Mouse (Mus musculus) CH12.LX (cell line): Measurements from ENCODE around the gene Adam30. TPM values are rescaled to one million over a fixed set of nuclear protein-coding genes. Genes with fewer than 3 reads are reported as not detected.
"Not testable (repeated sequence)": the region's sequence is repeated elsewhere in the genome, so short reads cannot be mapped to it uniquely, and the experiment has no call there.

Experiments
- DNase-seq: peaks from one replicate; pipeline ENCODE4 v3.0.0-alpha.2; 2013; ENCODE audit errors: extremely low read depth
- H3K27ac ChIP-seq: 2 replicates; pipeline ENCODE4 v1.5.1; 2012; ENCODE audit warnings: low read depth, mild to moderate bottlenecking, control low read depth, moderate library complexity; ENCODE audit not compliant: insufficient read depth
- H3K27me3 ChIP-seq: replicated peaks from 2 replicates; pipeline ENCODE3; 2012; ENCODE audit warnings: inconsistent platforms
- H3K36me3 ChIP-seq, 2 experiments: replicated peaks in 1 of 2; 2 replicates each; pipeline versions ENCODE3 to v1.6.1; 2012; ENCODE audit warnings: inconsistent platforms in 1 of 2, low read length in 1 of 2, mild to moderate bottlenecking in 1 of 2, mixed read lengths in 1 of 2, moderate library complexity in 1 of 2; ENCODE audit not compliant: control insufficient read depth in 1 of 2, insufficient read depth in 1 of 2
- H3K4me1 ChIP-seq, 2 experiments: 2 replicates each; pipeline ENCODE4 v1.6.1; 2012; ENCODE audit warnings: inconsistent platforms in 1 of 2, moderate library complexity in 1 of 2; ENCODE audit not compliant: insufficient read depth in 2 of 2, control insufficient read depth in 1 of 2
- H3K4me2 ChIP-seq: 2 replicates; pipeline ENCODE4 v1.6.1; 2012; ENCODE audit warnings: low read depth, mild to moderate bottlenecking, control low read depth; ENCODE audit not compliant: poor library complexity, insufficient read depth, severe bottlenecking
- H3K4me3 ChIP-seq, 3 experiments: fragments of 150-350 bp in 1 of 3; sonication (generic) in 1 of 3; replicated peaks in 1 of 3; 2 replicates each; pipeline versions ENCODE3 to v1.5.1; 2011 to 2012; ENCODE audit warnings: low read depth in 2 of 3, low read length in 2 of 3, mild to moderate bottlenecking in 2 of 3, moderate library complexity in 2 of 3, control low read depth in 1 of 3, improper control_type of control experiment in 1 of 3, inconsistent platforms in 1 of 3, mixed read lengths in 1 of 3; ENCODE audit not compliant: poor library complexity in 1 of 3
- H3K79me2 ChIP-seq: replicated peaks from 2 replicates; pipeline ENCODE4 v1.6.1; 2012; ENCODE audit warnings: mild to moderate bottlenecking, moderate library complexity; ENCODE audit not compliant: control insufficient read depth, poor library complexity, insufficient read depth, severe bottlenecking; ENCODE audit errors: extremely low read depth
- H3K9ac ChIP-seq: 2 replicates; pipeline ENCODE4 v1.6.1; 2012; ENCODE audit warnings: low read depth, mild to moderate bottlenecking, control low read depth, moderate library complexity; ENCODE audit not compliant: insufficient read depth
- H3K9me3 ChIP-seq: replicated peaks from 2 replicates; pipeline ENCODE3; 2012; ENCODE audit warnings: low read length, inconsistent platforms, mixed read lengths
- CTCF ChIP-seq, 2 experiments: IDR thresholded peaks in 1 of 2; conservative IDR thresholded peaks in 1 of 2; 2 replicates each; pipeline ENCODE4 v1.5.1; 2011 to 2012; ENCODE audit warnings: low read depth in 2 of 2, low read length in 2 of 2, improper control_type of control experiment in 1 of 2, inconsistent platforms in 1 of 2, mild to moderate bottlenecking in 1 of 2, moderate library complexity in 1 of 2
- E2F4 ChIP-seq: IDR thresholded peaks from 2 replicates; pipeline ENCODE4 v1.6.1; 2011; ENCODE audit warnings: low read depth, low read length, improper control_type of control experiment; ENCODE audit not compliant: insufficient replicate concordance
- ELF1 ChIP-seq: IDR thresholded peaks from 2 replicates; pipeline ENCODE4 v1.6.1; 2014; ENCODE audit warnings: low read depth, mild to moderate bottlenecking, inconsistent platforms, low read length, improper control_type of control experiment
- ETS1 ChIP-seq: conservative IDR thresholded peaks from 2 replicates; pipeline ENCODE4 v1.6.1; 2012; ENCODE audit warnings: low read depth, mild to moderate bottlenecking, inconsistent platforms, low read length, improper control_type of control experiment, moderate library complexity
- GABPA ChIP-seq: IDR thresholded peaks from 2 replicates; pipeline ENCODE4 v1.6.1; 2012; ENCODE audit warnings: low read depth, low read length, improper control_type of control experiment, inconsistent platforms; ENCODE audit not compliant: insufficient replicate concordance
- JUN ChIP-seq: IDR thresholded peaks from 2 replicates; pipeline ENCODE4 v1.6.1; 2011; ENCODE audit warnings: low read depth, mild to moderate bottlenecking, low read length, improper control_type of control experiment, moderate library complexity; ENCODE audit not compliant: insufficient read depth
- MAFK ChIP-seq: IDR thresholded peaks from 2 replicates; pipeline ENCODE4 v1.6.1; 2011; ENCODE audit warnings: low read length, improper control_type of control experiment; ENCODE audit not compliant: insufficient replicate concordance
- MXI1 ChIP-seq: IDR thresholded peaks from 2 replicates; pipeline ENCODE4 v1.6.1; 2011; ENCODE audit warnings: mild to moderate bottlenecking, low read depth, low read length, improper control_type of control experiment
- NELFE ChIP-seq: IDR thresholded peaks from 2 replicates; pipeline ENCODE4 v1.6.1; 2011; ENCODE audit warnings: low read depth, low read length, improper control_type of control experiment
- RAD21 ChIP-seq: IDR thresholded peaks from 2 replicates; pipeline ENCODE4 v1.6.1; 2011; ENCODE audit warnings: low read depth, mild to moderate bottlenecking, low read length, improper control_type of control experiment, moderate library complexity
- SIN3A ChIP-seq: IDR thresholded peaks from 2 replicates; pipeline ENCODE4 v1.6.1; 2012; ENCODE audit warnings: low read length, improper control_type of control experiment, inconsistent platforms
- UBTF ChIP-seq: IDR thresholded peaks from 2 replicates; pipeline ENCODE4 v1.6.1; 2012; ENCODE audit warnings: low read depth, mild to moderate bottlenecking, inconsistent platforms, low read length, improper control_type of control experiment, moderate library complexity
- USF2 ChIP-seq: conservative IDR thresholded peaks from 2 replicates; pipeline ENCODE4 v1.6.1; 2011; ENCODE audit warnings: low read depth, low read length, improper control_type of control experiment
- ZC3H11A ChIP-seq: IDR thresholded peaks from 2 replicates; pipeline ENCODE4 v1.6.1; 2012; ENCODE audit warnings: low read depth, mild to moderate bottlenecking, inconsistent platforms, low read length, improper control_type of control experiment
- ZKSCAN1 ChIP-seq: IDR thresholded peaks from 2 replicates; pipeline ENCODE4 v1.6.1; 2012; ENCODE audit warnings: low read depth, inconsistent platforms, low read length, improper control_type of control experiment, borderline replicate concordance
- ZMIZ1 ChIP-seq: IDR thresholded peaks from 2 replicates; pipeline ENCODE4 v1.6.1; 2012; ENCODE audit warnings: low read depth, mild to moderate bottlenecking, inconsistent platforms, low read length, improper control_type of control experiment
- ZNF384 ChIP-seq: IDR thresholded peaks from 2 replicates; pipeline ENCODE4 v1.6.1; 2012; ENCODE audit warnings: low read depth, low read length, improper control_type of control experiment, inconsistent platforms
- dilution Hi-C: fragments of 300-500 bp; cut with MboI; formaldehyde crosslinking; loops from 2 replicates; pipeline ENCODE4 v1.14.3; 2020; ENCODE audit warnings: low sequenced_read_pairs; ENCODE audit not compliant: extremely low pct_unique_long_range_greater_than_20kb, extremely low pct_ligation_motif_present
- in situ Hi-C: fragments of 300-500 bp; cut with MboI; formaldehyde crosslinking; loops from 3 replicates; pipeline ENCODE4 v1.14.3; 2019; ENCODE audit warnings: low sequenced_read_pairs, low pct_ligation_motif_present, low pct_unique_long_range_greater_than_20kb, mixed read lengths
- polyA plus RNA-seq: library from polyadenylated mRNA; unstranded; fragments of >175 nt; gene quantifications from 2 replicates; pipeline ENCODE4 v1.2.1, GENCODE M21; 2012; ENCODE audit warnings: low read depth; ENCODE audit not compliant: insufficient read length
- total RNA-seq, 2 experiments: library from RNA; depleted of rRNA; stranded (reverse); fragments of 300-350 nt in 1 of 2; fragments of >200 nt in 1 of 2; gene quantifications; 2 replicates each; pipeline ENCODE4 v1.2.3; 2012 to 2014

The Adam30 gene
- total and polyA plus RNA-seq, 3 experiments, result not detected

- H3K27ac ChIP-seq, result no peak overlapping the region
- H3K79me2 ChIP-seq, result no peaks in the 10 kb centered on the region
- H3K27me3 ChIP-seq, result no peaks in the 10 kb centered on the region
- TF ChIP-seq MAFK (no peak), E2F4 (no peak), USF2 (no peak), ELF1 (no peak), ZMIZ1 (no peak), JUN (no peak), ETS1 (no peak), NELFE (no peak), UBTF (no peak), ZC3H11A (no peak), ZNF384 (no peak), MXI1 (no peak), ZKSCAN1 (no peak), GABPA (no peak), SIN3A (no peak)
- TF ChIP-seq, all 38 proteins: peak for 0
- Histone ChIP-seq H3K4me2 (no peak overlapping the region), H3K4me3 (no peak overlapping the region), H3K9ac (no peak overlapping the region), H3K4me1 (no peaks in the 10 kb centered on the region), H3K36me3 (peaks cover 28 to 87% of the 10 kb centered on the region in 2 experiments), H3K9me3 (no peaks in the 10 kb centered on the region)
- in situ Hi-C loops (no loop called here), dilution Hi-C loops (no loop called here)
- DNase-seq, result no peak
Observed at GRCm38 (mm10) chr3:98128716-98129115, 31.7 kb upstream of the Adam30 start.

GRCm38 (mm10) chr3:98132140-98132539, 28.3 kb upstream of the Adam30 start:
- H3K36me3 ChIP-seq, result peaks cover 32 to 88% of the 10 kb centered on the region in 2 experiments
- H3K79me2 ChIP-seq, H3K27ac ChIP-seq, H3K9me3 ChIP-seq, H3K4me2 ChIP-seq, H3K27me3 ChIP-seq, H3K9ac ChIP-seq, H3K4me3 ChIP-seq, H3K4me1 ChIP-seq, dilution Hi-C loops, in situ Hi-C loops, DNase-seq: not testable (repeated sequence)
- peak in 1 of 2 experiments; percentile 22; a peak in 1 of 4 replicates for TF ChIP-seq CTCF (conservative IDR thresholded peaks at IDR 0.05 in 1 of 2, IDR thresholded peaks at IDR 0.05 in 1 of 2; ENCODE audit: low read depth in 2 of 2, low read length in 2 of 2)
- TF ChIP-seq RAD21, result peak; percentile 5
